Comparison of ENCODE assay signal across 16 mouse cellular contexts in genomic region chr1:137374641-137375040, GRCm38 (mm10).
A peak's percentile ranks its signal among the peaks of the same experiment; 100 is the strongest.
DNase-seq lines count a peak whose midpoint lies in the region; ATAC-seq and TF ChIP-seq lines count a peak whose summit lies in the region.
"Had no signal": no experiment of that assay in that cellular context is flagged by ENCODE, and none has a peak within 500 bp of the region (broad histone marks: within the 10 kb centered on the region; RNA-seq: fewer than 3 reads in every experiment).

No protein-coding gene starts in this region.

- no peak overlapping the region for H3K4me3 ChIP-seq in gastrocnemius, adult 2 months
- no peak overlapping the region for H3K4me3 ChIP-seq in midbrain, embryonic 10.5 days
- H3K4me3 ChIP-seq in midbrain, embryonic 15.5 days, result no peak overlapping the region
- no peak overlapping the region for H3K4me3 ChIP-seq in forebrain, embryonic 12.5 days (replicated peaks)
- H3K4me3 ChIP-seq in myocyte, result no peak overlapping the region
- H3K4me3 ChIP-seq: embryonic facial prominence, embryonic 12.5 days; heart, embryonic 13.5 days; hindbrain, embryonic 12.5 days had no signal

- DNase-seq in gastrocnemius, postnatal 14 days, result peak; percentile 5
- DNase-seq in gastrocnemius, adult 2 months, result no peak
- DNase-seq in midbrain, embryonic 10.5 days (ENCODE audit: low spot score), result peak; percentile 30
- no peak for DNase-seq in right cerebral cortex, postnatal 25 days
- DNase-seq: cerebellum, adult 2 months; gastrocnemius, postnatal 25 days; lung, adult 18-20 months; thymus, postnatal 25 days had no signal

- H3K36me3 ChIP-seq in midbrain, embryonic 10.5 days, result no peaks in the 10 kb centered on the region
- H3K36me3 ChIP-seq in midbrain, embryonic 15.5 days (replicated peaks), result no peaks in the 10 kb centered on the region
- no peaks in the 10 kb centered on the region for H3K36me3 ChIP-seq in forebrain, embryonic 12.5 days (replicated peaks)
- H3K36me3 ChIP-seq in myocyte (ENCODE audit: control insufficient read depth, insufficient read depth), result no peaks in the 10 kb centered on the region
- H3K36me3 ChIP-seq: embryonic facial prominence, embryonic 12.5 days; G1E; heart, embryonic 13.5 days; hindbrain, embryonic 12.5 days had no signal

- TF ChIP-seq CTCF in gastrocnemius, adult 2 months (IDR thresholded peaks at IDR 0.05), result no peak

- H3K9me3 ChIP-seq in midbrain, embryonic 10.5 days (replicated peaks), result no peaks in the 10 kb centered on the region
- H3K9me3 ChIP-seq in midbrain, embryonic 15.5 days, result no peaks in the 10 kb centered on the region
- no peaks in the 10 kb centered on the region for H3K9me3 ChIP-seq in forebrain, embryonic 12.5 days
- H3K9me3 ChIP-seq: embryonic facial prominence, embryonic 12.5 days; heart, embryonic 13.5 days; hindbrain, embryonic 12.5 days had no signal

- no peak overlapping the region for H3K27ac ChIP-seq in gastrocnemius, adult 2 months
- H3K27ac ChIP-seq in midbrain, embryonic 10.5 days (replicated peaks), result peak overlapping the region; percentile 74
- no peak overlapping the region for H3K27ac ChIP-seq in midbrain, embryonic 15.5 days
- peak overlapping the region; percentile 78 for H3K27ac ChIP-seq in forebrain, embryonic 12.5 days
- H3K27ac ChIP-seq: embryonic facial prominence, embryonic 12.5 days; heart, embryonic 13.5 days; hindbrain, embryonic 12.5 days had no signal

- peaks cover 53% of the 10 kb centered on the region for H3K4me1 ChIP-seq in midbrain, embryonic 10.5 days
- peaks cover 14% of the 10 kb centered on the region for H3K4me1 ChIP-seq in midbrain, embryonic 15.5 days
- peaks cover 44% of the 10 kb centered on the region for H3K4me1 ChIP-seq in forebrain, embryonic 12.5 days

- no peaks in the 10 kb centered on the region for H3K27me3 ChIP-seq in midbrain, embryonic 10.5 days (ENCODE audit: low read depth, poor library complexity, severe bottlenecking)
- H3K27me3 ChIP-seq in midbrain, embryonic 15.5 days (replicated peaks), result no peaks in the 10 kb centered on the region
- H3K27me3 ChIP-seq in forebrain, embryonic 12.5 days, result no peaks in the 10 kb centered on the region
- H3K27me3 ChIP-seq in myocyte (ENCODE audit: control insufficient read depth, insufficient read depth, insufficient read length), result no peaks in the 10 kb centered on the region
- H3K27me3 ChIP-seq: embryonic facial prominence, embryonic 12.5 days; heart, embryonic 13.5 days; hindbrain, embryonic 12.5 days had no signal

- H3K9ac ChIP-seq in midbrain, embryonic 15.5 days, result no peak overlapping the region
- no peak overlapping the region for H3K9ac ChIP-seq in forebrain, embryonic 12.5 days
- H3K9ac ChIP-seq: embryonic facial prominence, embryonic 12.5 days; heart, embryonic 13.5 days; hindbrain, embryonic 12.5 days had no signal

- intact Hi-C loops in gastrocnemius, postnatal 14 days (cut with DNase I; ENCODE audit: low total_unique reads), result no loop called here
- intact Hi-C loops in gastrocnemius, adult 2 months (cut with DNase I), result no loop called here

- no peak overlapping the region for H3ac ChIP-seq in myocyte (ENCODE audit: control insufficient read depth, insufficient read length)

- 55% methylated on average over 4 of the region's 4 CpGs for WGBS in midbrain, embryonic 10.5 days
- 62% methylated on average over 4 of the region's 4 CpGs for WGBS in midbrain, embryonic 15.5 days
- 49% methylated on average over 4 of the region's 4 CpGs for WGBS in forebrain, embryonic 12.5 days

- H3K4me2 ChIP-seq in midbrain, embryonic 15.5 days, result no peak overlapping the region
- no peak overlapping the region for H3K4me2 ChIP-seq in forebrain, embryonic 12.5 days
- no peak overlapping the region for H3K4me2 ChIP-seq in myocyte (ENCODE audit: low read depth)
- H3K4me2 ChIP-seq: embryonic facial prominence, embryonic 12.5 days; heart, embryonic 13.5 days; hindbrain, embryonic 12.5 days had no signal

- H3K79me2 ChIP-seq in myocyte (ENCODE audit: control insufficient read depth, insufficient read depth), result no peaks in the 10 kb centered on the region

- TF ChIP-seq POLR2A in myocyte (IDR thresholded peaks at IDR 0.05; ENCODE audit: insufficient read length, low read depth), result no peak

- no peak for ATAC-seq in midbrain, embryonic 15.5 days (replicated peaks)
- ATAC-seq in forebrain, embryonic 12.5 days (ENCODE audit: low FRiP score), result no peak
- ATAC-seq in megakaryocyte-erythroid progenitor cell, adult 5-6 weeks (replicated peaks; ENCODE audit: low FRiP score, low TSS enrichment, poor library complexity, severe bottlenecking), result no peak

TF ChIP-seq in myocyte, 11 proteins besides CTCF, POLR2A, EP300 and RAD21:
- TF ChIP-seq TCF3 (IDR thresholded peaks at IDR 0.05; ENCODE audit: insufficient read length, low read depth), result peak; percentile 32
- TF ChIP-seq SRF (IDR thresholded peaks at IDR 0.05; ENCODE audit: control insufficient read depth, insufficient read length, low read depth), result no peak
- no peak for TF ChIP-seq E2F4 (IDR thresholded peaks at IDR 0.05; ENCODE audit: insufficient read depth)
- TF ChIP-seq TCF12 (IDR thresholded peaks at IDR 0.05; ENCODE audit: insufficient read depth, poor library complexity, severe bottlenecking), result no peak
- no peak for TF ChIP-seq USF1 (IDR thresholded peaks at IDR 0.05; ENCODE audit: low read depth)
- TF ChIP-seq CEBPB (IDR thresholded peaks at IDR 0.05; ENCODE audit: insufficient read depth, poor library complexity, severe bottlenecking), result no peak
- TF ChIP-seq POLR2AphosphoS2 (IDR thresholded peaks at IDR 0.05; ENCODE audit: insufficient read length, low read depth), result no peak
- TF ChIP-seq MYOD1 (IDR thresholded peaks at IDR 0.05; ENCODE audit: control insufficient read depth in 1 of 3, insufficient read length in 2 of 3, low read depth in 2 of 3), result peak in 2 of 3 experiments; percentile 74 to 96
- TF ChIP-seq REST (IDR thresholded peaks at IDR 0.05; ENCODE audit: insufficient read depth, insufficient read length), result no peak
- TF ChIP-seq MAX (IDR thresholded peaks at IDR 0.05; ENCODE audit: low read depth), result no peak
- peak; percentile 34 to 85 (median 79) for TF ChIP-seq MYOG (IDR thresholded peaks at IDR 0.05; ENCODE audit: control insufficient read depth in 1 of 3, insufficient read depth in 1 of 3, insufficient read length in 2 of 3, low read depth in 2 of 3)

Comparison
In these comparisons a context has a peak if more than half of its experiments do, and no peak if none do; other contexts are left out.
1. DNase-seq: peak in gastrocnemius, postnatal 14 days (single experiment) and midbrain, embryonic 10.5 days (single experiment); none in gastrocnemius, adult 2 months (single experiment) and right cerebral cortex, postnatal 25 days (single experiment).
2. H3K27ac ChIP-seq: peak in midbrain, embryonic 10.5 days (single experiment) and forebrain, embryonic 12.5 days (single experiment); none in gastrocnemius, adult 2 months (single experiment) and midbrain, embryonic 15.5 days (single experiment).